Mouse (Mus musculus) hindbrain, embryonic 15.5 days (tissue): ENCODE measurements at regions not wholly inside any gene's neighbourhood (a gene's known extent, or its start where the extent isn't known, plus 50 kb on each side); places are given as distances from the start of the nearest gene placed in this dataset.

Source experiments
- ATAC-seq: fragments of 200-750 bp; cut with Nextera tagmentation; 2 replicates; pipeline ENCODE4 v1.8.0; 2017; ENCODE audit warnings: low read depth, moderate number of reproducible peaks, moderate TSS enrichment; ENCODE audit not compliant: low FRiP score
- H3K27ac ChIP-seq: fragments of 300-500 bp; sonication (generic); replicated peaks from 2 replicates; pipeline ENCODE4 v1.5.1; 2015; ENCODE audit warnings: mild to moderate bottlenecking, inconsistent platforms
- H3K27me3 ChIP-seq: fragments of 300-500 bp; sonication (generic); 2 replicates; pipeline ENCODE4 v1.6.1; 2015; ENCODE audit warnings: control low read depth, inconsistent platforms
- H3K36me3 ChIP-seq: fragments of 300-500 bp; sonication (generic); 2 replicates; pipeline ENCODE4 v1.6.1; 2015; ENCODE audit warnings: control low read depth, inconsistent platforms
- H3K4me1 ChIP-seq: fragments of 300-500 bp; sonication (generic); replicated peaks from 2 replicates; pipeline ENCODE4 v1.6.1; 2015; ENCODE audit warnings: control low read depth, inconsistent platforms
- H3K4me2 ChIP-seq: fragments of 300-500 bp; sonication (generic); 2 replicates; pipeline ENCODE4 v1.6.1; 2015; ENCODE audit warnings: moderate library complexity, mild to moderate bottlenecking, inconsistent platforms
- H3K4me3 ChIP-seq: fragments of 300-500 bp; sonication (generic); 2 replicates; pipeline ENCODE4 v1.5.1; 2015; ENCODE audit warnings: mild to moderate bottlenecking, inconsistent platforms
- H3K9ac ChIP-seq: fragments of 300-500 bp; sonication (generic); 2 replicates; pipeline ENCODE4 v1.6.1; 2015; ENCODE audit warnings: inconsistent platforms
- H3K9me3 ChIP-seq: fragments of 300-500 bp; sonication (generic); 2 replicates; pipeline ENCODE4 v1.6.1; 2016; ENCODE audit warnings: control low read depth, inconsistent platforms
- WGBS: fragments of 180-500 bp; shearing (Covaris S2); methylation state at CpG from one replicate; pipeline ENCODE4 v1.1.7; 2015; 5-methylcytosine and 5-hydroxymethylcytosine counted together

DNA sequence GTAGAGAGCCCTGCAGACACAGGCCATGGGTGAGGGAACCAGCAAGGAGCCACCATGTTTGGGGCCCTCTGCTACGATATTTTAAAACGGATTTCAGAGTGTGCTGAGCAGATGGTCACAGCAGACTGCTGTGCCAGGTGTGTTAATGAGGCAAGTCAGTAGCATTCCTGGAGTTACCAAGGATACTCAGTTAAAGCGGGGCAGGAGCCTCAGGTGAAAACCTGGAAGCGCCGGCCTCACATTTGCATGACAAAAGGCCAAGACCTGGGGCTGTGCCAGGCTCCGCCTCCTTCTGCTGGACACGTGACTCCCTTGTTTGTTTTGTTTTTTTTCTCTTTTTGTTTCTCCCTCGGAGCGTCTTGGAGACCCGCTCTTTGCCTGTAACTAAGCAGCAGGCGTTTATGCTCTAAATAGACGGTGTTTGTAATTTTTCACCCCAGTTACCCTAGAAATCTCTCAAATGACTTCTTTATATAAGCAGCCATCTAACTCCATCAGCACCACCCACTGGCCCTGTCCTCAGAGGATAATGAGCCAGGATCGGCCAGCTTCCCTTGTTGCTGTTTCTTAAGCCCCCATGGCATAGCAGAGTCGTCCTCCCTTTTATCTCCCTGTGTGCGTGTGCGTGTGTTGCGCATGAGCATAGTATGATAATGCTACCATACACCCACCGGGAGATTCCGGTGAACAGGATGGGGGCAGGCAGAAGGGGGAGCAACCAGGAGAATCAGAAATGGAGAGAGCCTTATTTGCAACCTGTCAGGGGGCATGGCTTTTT lies 166.9 kb upstream of the Gm3448 start:
- Histone ChIP-seq H3K36me3 (no peaks in the 10 kb centered on the region), H3K4me2 (peak overlapping the region; percentile 58), H3K4me3 (peak overlapping the region; percentile 31), H3K9ac (peak overlapping the region; percentile 12), H3K9me3 (no peaks in the 10 kb centered on the region), H3K27ac (peak overlapping the region; percentile 80), H3K27me3 (0 out of 2 replicates have a peak, but pooled peaks cover 3% of the 10 kb centered on the region), H3K4me1 (peaks cover 21% of the 10 kb centered on the region)
- ATAC-seq: peak; percentile 85
- 1% methylated on average over 19 of the region's 19 CpGs for whole genome bisulfite sequencing

DNA sequence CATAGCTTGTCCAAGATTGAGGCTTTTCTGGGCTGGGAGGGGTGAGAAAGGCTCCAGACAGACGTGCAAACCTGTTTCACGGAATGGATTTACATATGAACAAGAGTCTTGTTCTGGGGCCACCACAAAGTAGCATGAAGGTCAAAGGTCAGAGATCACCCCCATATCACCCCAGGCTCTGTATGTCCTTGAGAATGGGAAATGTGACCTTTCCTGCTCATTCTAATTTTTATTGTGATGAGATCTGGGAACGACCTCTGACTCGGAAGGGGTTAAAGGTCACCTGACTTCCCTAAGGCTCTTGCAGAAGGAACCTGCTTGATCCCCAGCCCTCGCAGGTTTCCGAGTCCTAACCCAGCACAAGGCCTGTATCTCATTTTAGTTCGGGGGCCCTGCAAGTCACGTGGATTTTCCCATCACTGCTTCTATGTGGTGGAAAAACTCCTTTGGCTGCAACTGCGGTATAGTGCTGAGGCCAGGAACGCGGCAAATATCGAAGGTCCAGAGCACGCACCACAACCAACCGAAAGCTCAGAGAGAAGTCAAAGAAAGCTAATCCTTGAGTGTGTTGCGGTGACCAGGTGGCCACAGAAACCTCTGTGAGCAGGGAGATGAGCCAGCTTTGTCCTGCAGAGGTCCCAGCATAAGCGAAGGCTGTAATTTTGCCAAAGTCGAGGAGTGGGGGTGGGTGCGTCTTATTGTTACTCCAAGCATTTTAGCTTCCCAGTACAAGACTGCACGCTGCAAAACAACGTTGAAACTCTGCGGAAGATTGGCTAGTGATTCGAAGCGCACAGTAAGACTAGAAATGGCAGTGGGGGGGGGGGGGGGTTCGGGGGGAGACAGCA lies 166.1 kb upstream of the Gm3448 start:
- Histone ChIP-seq H3K9me3 (no peaks in the 10 kb centered on the region), H3K27me3 (0 out of 2 replicates have a peak, but pooled peaks cover 3% of the 10 kb centered on the region), H3K4me3 (peak overlapping the region; percentile 31), H3K9ac (0 out of 2 replicates have a peak overlapping the region, but pooled peaks have one; percentile 11), H3K27ac (peak overlapping the region; percentile 80), H3K4me2 (peak overlapping the region; percentile 58), H3K4me1 (peaks cover 21% of the 10 kb centered on the region), H3K36me3 (no peaks in the 10 kb centered on the region)
- 14% methylated on average over 24 of the region's 24 CpGs for WGBS
- ATAC-seq: peak; percentile 68

DNA sequence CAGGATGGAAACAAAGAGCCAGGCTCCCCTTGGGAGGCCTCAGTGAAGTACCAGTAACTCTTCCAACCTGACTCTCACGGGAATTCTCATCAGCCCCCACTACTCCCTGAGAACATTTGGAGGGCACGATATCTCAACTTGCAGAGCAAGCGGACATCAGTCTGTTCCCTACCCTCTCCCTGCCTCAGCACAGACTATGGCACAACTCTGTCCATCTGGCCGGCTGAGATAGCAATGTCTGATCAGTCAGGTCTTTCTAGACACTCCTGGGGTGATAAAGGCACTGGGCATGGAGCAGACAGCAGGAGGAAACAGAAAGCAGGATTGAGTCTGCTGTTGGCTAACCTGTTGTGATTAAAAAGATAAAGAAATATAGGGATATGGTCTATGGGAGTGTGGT lies 164.5 kb upstream of the Gm3448 start:
- 0 out of 2 replicates have a peak, but pooled peaks cover 1% of the 10 kb centered on the region for H3K27me3 ChIP-seq
- H3K9me3 ChIP-seq: no peaks in the 10 kb centered on the region
- H3K36me3 ChIP-seq: no peaks in the 10 kb centered on the region
- H3K4me1 ChIP-seq: peaks cover 21% of the 10 kb centered on the region
- H3K9ac ChIP-seq: no peak overlapping the region
- H3K27ac ChIP-seq: no peak overlapping the region
- no peak overlapping the region for H3K4me3 ChIP-seq
- WGBS: 76% methylated on average over 4 of the region's 4 CpGs
- H3K4me2 ChIP-seq: no peak overlapping the region
- ATAC-seq: no peak

DNA sequence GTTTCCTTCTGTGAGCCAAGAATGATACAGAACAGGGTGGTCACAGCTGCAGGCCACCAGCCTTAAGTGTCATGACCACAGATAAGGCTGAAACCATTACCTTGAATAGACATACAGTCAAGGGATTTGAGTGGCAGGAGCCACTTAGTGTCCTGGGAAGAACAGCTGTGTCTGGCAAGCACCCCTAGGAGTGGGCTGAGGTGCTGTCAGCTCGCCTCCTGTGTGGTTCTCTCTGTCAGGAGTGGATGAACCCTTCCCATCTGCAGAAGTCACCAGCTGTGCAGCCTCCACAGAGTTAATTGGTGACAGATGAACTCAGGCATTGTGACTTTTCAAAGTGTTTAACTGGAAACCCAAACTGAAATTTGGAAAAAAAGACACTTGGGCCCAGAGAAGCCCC lies 163.2 kb upstream of the Gm3448 start:
- H3K36me3 ChIP-seq: no peaks in the 10 kb centered on the region
- no peak overlapping the region for H3K4me2 ChIP-seq
- 61% methylated on average over 1 of the region's 1 CpGs for WGBS
- no peak for ATAC-seq
- H3K27me3 ChIP-seq: no peaks in the 10 kb centered on the region
- H3K4me1 ChIP-seq: peaks cover 22% of the 10 kb centered on the region
- no peak overlapping the region for H3K4me3 ChIP-seq
- no peak overlapping the region for H3K9ac ChIP-seq
- H3K9me3 ChIP-seq: no peaks in the 10 kb centered on the region
- no peak overlapping the region for H3K27ac ChIP-seq

DNA sequence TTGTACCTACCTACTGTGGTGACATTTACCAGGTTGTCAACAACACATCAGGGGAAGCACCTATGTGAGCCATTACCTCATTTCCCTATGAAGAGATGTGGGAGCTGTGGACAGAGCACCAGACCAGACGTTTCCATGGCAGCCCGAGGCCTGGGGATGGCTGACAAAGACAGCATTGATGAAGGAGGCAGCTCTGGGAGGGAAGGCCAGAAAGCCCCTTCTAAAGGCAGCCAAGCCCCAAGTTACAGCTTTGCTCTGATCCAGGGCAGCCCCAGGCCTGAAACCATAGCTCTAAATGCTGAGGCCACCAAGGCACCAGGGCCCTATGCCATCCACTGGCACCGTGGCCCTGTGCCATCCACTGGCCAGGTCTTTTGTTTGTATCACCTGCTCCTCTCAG lies 157.9 kb upstream of the Gm3448 start:
- H3K9ac ChIP-seq: no peak overlapping the region
- H3K27ac ChIP-seq: 0 out of 2 replicates have a peak overlapping the region, but pooled peaks have one; percentile 30
- H3K9me3 ChIP-seq: no peaks in the 10 kb centered on the region
- H3K4me2 ChIP-seq: no peak overlapping the region
- peak; percentile 75 for ATAC-seq
- H3K4me1 ChIP-seq: peaks cover 15% of the 10 kb centered on the region
- H3K4me3 ChIP-seq: no peak overlapping the region
- H3K27me3 ChIP-seq: no peaks in the 10 kb centered on the region
- 22% methylated on average over 3 of the region's 3 CpGs for WGBS
- H3K36me3 ChIP-seq: no peaks in the 10 kb centered on the region

DNA sequence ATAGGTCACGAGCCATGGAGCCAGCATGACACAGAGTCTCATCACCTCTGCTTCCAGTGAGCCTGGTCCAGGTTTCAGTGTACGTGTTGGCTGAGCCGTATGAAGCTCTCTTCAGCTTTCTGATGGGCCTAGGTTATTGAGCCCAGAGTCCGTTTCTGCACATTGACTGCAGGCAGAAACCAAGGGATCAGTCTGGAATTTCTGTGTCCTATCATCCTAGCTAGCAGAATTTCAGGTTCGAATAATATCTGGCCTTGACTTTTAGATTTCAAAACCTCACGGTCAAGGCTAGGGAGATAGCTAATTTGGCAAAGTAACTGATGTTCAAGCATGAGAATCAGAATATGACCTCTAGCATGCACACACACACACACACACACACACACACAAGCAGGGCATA lies 156.0 kb upstream of the Gm3448 start:
- Histone ChIP-seq H3K4me2 (no peak overlapping the region), H3K27me3 (no peaks in the 10 kb centered on the region), H3K4me3 (no peak overlapping the region), H3K36me3 (no peaks in the 10 kb centered on the region), H3K9me3 (no peaks in the 10 kb centered on the region), H3K4me1 (peaks cover 19% of the 10 kb centered on the region), H3K27ac (no peak overlapping the region), H3K9ac (no peak overlapping the region)
- ATAC-seq: no peak
- WGBS: 95% methylated on average over 6 of the region's 6 CpGs

DNA sequence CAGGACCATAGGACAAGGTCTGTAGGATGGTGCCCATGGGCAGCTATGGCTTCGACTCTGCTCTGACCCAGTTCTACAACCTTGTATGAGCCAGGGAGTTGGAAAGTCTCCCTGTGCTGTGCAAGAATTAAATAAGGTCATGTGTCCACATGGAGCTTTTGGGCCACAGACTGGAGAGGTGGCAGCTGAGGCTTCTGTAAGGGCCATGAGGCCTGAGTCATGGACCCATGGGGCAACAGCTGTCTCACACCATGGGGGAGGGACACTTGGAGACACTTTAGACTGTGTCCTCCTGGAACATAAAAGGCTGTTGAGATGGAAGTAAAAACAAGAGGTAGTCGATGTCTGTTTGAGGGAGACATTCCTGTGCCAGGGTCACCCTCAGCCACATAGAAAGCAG lies 154.5 kb upstream of the Gm3448 start:
- Histone ChIP-seq H3K9me3 (no peaks in the 10 kb centered on the region), H3K36me3 (no peaks in the 10 kb centered on the region), H3K4me3 (no peak overlapping the region), H3K4me2 (no peak overlapping the region), H3K27me3 (no peaks in the 10 kb centered on the region), H3K27ac (no peak overlapping the region), H3K4me1 (peaks cover 19% of the 10 kb centered on the region), H3K9ac (no peak overlapping the region)
- ATAC-seq: no peak
- 99% methylated on average over 2 of the region's 2 CpGs for WGBS

DNA sequence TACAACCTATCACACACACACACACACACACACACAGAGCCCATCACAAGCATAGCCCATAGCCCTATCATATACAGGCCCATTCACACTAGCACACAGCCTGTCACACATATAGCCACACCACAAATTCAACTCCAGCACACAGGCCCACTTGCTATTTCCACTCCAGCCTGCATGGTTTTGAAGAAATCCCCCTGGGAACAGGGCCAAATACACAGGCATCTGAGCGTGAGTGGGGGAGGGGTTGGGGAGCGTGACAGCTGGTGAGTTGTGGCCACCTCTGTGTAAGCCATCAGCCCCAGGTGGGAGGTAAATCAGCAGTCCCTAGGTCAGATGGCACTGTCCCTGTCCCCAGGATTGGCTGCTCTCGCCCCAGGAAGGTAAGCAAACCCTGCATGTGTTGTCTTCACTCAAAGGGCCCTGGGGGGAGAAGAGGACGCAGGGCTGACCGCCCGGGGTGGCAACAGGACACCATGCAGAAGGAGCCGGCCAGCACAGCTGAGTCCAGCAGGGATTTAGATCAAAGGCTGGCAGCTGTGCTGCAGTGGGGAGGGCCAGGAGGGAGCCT lies 153.6 kb upstream of the Gm3448 start:
- peak; percentile 52; the same call in 1 of the 2 replicates for ATAC-seq
- Histone ChIP-seq H3K4me2 (no peak overlapping the region), H3K27ac (no peak overlapping the region)

DNA sequence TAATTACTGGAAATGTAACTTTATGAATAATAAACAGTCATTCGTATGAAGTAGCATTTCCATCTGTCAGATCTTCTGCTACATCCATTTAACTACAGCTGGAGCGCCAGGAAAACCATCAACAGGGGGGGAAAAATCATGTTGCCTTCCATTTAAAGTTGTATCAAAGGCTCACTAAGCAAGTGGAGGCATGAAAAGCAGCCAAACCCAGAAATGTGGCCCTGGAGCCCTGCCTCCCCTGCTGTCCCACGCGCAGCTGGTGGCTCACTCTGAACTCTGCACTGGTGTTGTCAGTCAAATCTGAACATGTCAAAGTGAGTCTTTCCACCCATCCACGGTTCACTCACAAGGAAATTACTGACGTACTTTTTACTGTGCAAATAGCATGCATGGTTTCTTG lies 152.5 kb upstream of the Gm3448 start:
- Histone ChIP-seq H3K9ac (no peak overlapping the region), H3K4me1 (peaks cover 15% of the 10 kb centered on the region)
- 44% methylated on average over 6 of the region's 6 CpGs for WGBS

More for the DNA sequence above, 153.6 kb upstream of the Gm3448 start:
- no peaks in the 10 kb centered on the region for H3K36me3 ChIP-seq
- WGBS: 9% methylated on average over 7 of the region's 7 CpGs
- H3K4me1 ChIP-seq: peaks cover 19% of the 10 kb centered on the region
- no peaks in the 10 kb centered on the region for H3K9me3 ChIP-seq
- H3K4me3 ChIP-seq: no peak overlapping the region
- no peak overlapping the region for H3K9ac ChIP-seq
- H3K27me3 ChIP-seq: no peaks in the 10 kb centered on the region

DNA sequence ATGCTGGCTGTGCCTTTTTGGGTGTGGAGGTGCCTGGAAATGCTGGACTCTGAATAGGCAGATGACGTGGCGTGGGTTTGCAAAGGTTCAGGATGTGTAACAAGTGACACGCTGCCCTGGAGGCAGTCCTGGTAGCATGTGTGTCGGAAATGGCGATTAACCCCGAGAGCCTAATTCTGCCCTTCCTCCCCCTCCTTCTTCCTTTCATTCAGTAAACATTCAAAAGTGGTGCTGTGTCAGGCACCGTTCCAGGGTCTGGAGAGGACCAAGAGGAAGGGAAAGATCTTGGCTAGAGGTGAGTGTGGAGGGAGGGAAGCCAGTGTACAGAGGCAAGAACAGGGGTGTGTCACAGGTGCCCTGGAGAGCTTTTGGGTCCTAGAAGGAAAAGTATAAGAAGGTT lies 151.5 kb upstream of the Gm3448 start:
- no peak for ATAC-seq
- H3K27me3 ChIP-seq: no peaks in the 10 kb centered on the region
- peaks cover 15% of the 10 kb centered on the region for H3K4me1 ChIP-seq
- no peak overlapping the region for H3K27ac ChIP-seq
- no peak overlapping the region for H3K9ac ChIP-seq
- no peak overlapping the region for H3K4me2 ChIP-seq
- no peaks in the 10 kb centered on the region for H3K9me3 ChIP-seq
- WGBS: 56% methylated on average over 7 of the region's 7 CpGs
- no peak overlapping the region for H3K4me3 ChIP-seq
- no peaks in the 10 kb centered on the region for H3K36me3 ChIP-seq

More for the DNA sequence above, 152.5 kb upstream of the Gm3448 start:
- Histone ChIP-seq H3K36me3 (no peaks in the 10 kb centered on the region), H3K4me2 (no peak overlapping the region), H3K27me3 (no peaks in the 10 kb centered on the region), H3K4me3 (no peak overlapping the region), H3K9me3 (no peaks in the 10 kb centered on the region), H3K27ac (no peak overlapping the region)
- ATAC-seq: no peak

DNA sequence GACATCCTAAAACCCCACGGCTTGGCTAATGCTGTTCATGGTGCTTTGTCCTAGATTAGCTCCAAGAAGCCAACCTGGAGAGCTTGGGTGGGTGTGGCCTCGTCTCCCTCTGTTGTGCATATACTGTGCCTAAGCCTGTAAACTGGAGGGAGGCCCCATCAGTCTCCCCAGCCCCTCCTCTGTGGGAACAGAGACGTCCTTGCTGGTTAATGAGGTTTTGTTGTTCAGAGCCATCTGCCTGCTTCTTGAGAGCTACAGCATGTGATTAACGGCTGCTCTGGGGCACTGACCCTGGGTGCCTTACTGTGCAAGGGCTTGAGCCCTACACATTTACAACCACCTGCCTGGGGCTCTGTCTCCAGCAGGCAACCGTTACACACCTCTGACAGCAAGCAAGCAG lies 143.9 kb upstream of the Gm3448 start:
- no peak overlapping the region for H3K4me3 ChIP-seq
- H3K27me3 ChIP-seq: no peaks in the 10 kb centered on the region
- no peaks in the 10 kb centered on the region for H3K9me3 ChIP-seq
- H3K4me1 ChIP-seq: peaks cover 26% of the 10 kb centered on the region
- 6% methylated on average over 5 of the region's 5 CpGs for WGBS
- no peak for ATAC-seq
- no peak overlapping the region for H3K4me2 ChIP-seq
- H3K36me3 ChIP-seq: no peaks in the 10 kb centered on the region
- H3K27ac ChIP-seq: no peak overlapping the region
- no peak overlapping the region for H3K9ac ChIP-seq

DNA sequence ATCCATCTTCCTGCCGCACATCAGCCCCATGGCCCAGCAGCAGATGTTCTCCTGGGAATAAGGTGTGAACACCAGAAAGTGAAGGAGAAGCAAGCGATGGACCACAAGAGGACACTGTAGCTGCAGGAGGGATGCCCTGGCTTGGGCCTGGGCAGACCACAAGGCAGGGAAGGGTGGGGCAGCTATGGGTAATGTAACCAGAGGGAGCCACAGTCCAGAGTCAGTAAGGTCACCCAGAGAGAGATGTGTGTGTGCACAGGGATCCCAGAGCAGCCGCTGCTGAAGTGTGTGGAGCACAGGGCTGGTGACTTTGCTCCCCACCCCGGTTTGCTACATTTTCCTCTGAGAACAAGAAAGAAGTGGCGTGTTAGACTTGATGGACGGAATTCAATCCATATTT lies 142.5 kb upstream of the Gm3448 start:
- Histone ChIP-seq H3K4me2 (no peak overlapping the region), H3K4me1 (peaks cover 27% of the 10 kb centered on the region), H3K27me3 (0 out of 2 replicates have a peak, but pooled peaks cover 4% of the 10 kb centered on the region), H3K27ac (no peak overlapping the region), H3K4me3 (no peak overlapping the region), H3K36me3 (no peaks in the 10 kb centered on the region), H3K9ac (no peak overlapping the region), H3K9me3 (no peaks in the 10 kb centered on the region)
- WGBS: 78% methylated on average over 6 of the region's 6 CpGs
- no peak for ATAC-seq
